Mouse (Mus musculus) right cerebral cortex, postnatal 10 days (tissue): ENCODE measurements around the gene Gm30191.
A peak's percentile ranks its signal among the peaks of the same experiment; 100 is the strongest.

Experiments used
- DNase-seq, 2 experiments: peaks; one replicate each; pipeline ENCODE4 v3.0.0; 2021; ENCODE audit warnings: low spot score in 2 of 2

Gm30191 gene

GRCm38 (mm10) chr4:134246719-134247258, at the start of gene Gm30191:
Gm30191 (plus strand) TSS chr4:134246935.
- DNase-seq = peak in 1 of 2 experiments; percentile 44

GRCm38 (mm10) chr4:134199371-134199770, 47.4 kb upstream of the Gm30191 start:
- no peak for DNase-seq

GRCm38 (mm10) chr4:134202904-134203303, 43.8 kb upstream of the Gm30191 start, which contains the start of gene Gm7534:
Gm7534 (minus strand) TSS chr4:134203004.
- no peak for DNase-seq

GRCm38 (mm10) chr4:134203340-134203896, 43.3 kb upstream of the Gm30191 start:
- no peak for DNase-seq

GRCm38 (mm10) chr4:134206488-134207053, 40.2 kb upstream of the Gm30191 start:
- DNase-seq = no peak

GRCm38 (mm10) chr4:134222793-134223600, 23.7 kb upstream of the Gm30191 start:
- DNase-seq = no peak

- no peak for DNase-seq
Observed at GRCm38 (mm10) chr4:134227194-134227593, 19.5 kb upstream of the Gm30191 start, which contains the start of gene Catsper4. Catsper4 (minus strand) TSS chr4:134227383.

- no peak for DNase-seq
Observed at GRCm38 (mm10) chr4:134230431-134230830, 16.3 kb upstream of the Gm30191 start.

GRCm38 (mm10) chr4:134234876-134235275, 11.9 kb upstream of the Gm30191 start:
- DNase-seq = no peak

- DNase-seq = no peak
Observed at GRCm38 (mm10) chr4:134237582-134238278, 9.0 kb upstream of the Gm30191 start.

- peak; percentile 56 to 65 for DNase-seq
Observed at GRCm38 (mm10) chr4:134238279-134238651, 8.5 kb upstream of the Gm30191 start, which contains the start of gene Cnksr1. Cnksr1 (minus strand) TSS chr4:134238399.

- no peak for DNase-seq
Observed at GRCm38 (mm10) chr4:134238686-134239085, 8.0 kb upstream of the Gm30191 start.

GRCm38 (mm10) chr4:134243516-134244250, 3.1 kb upstream of the Gm30191 start, which contains the start of gene E130218I03Rik:
E130218I03Rik (plus strand) TSS chr4:134243662.
- no peak for DNase-seq

- DNase-seq = peak; percentile 96 to 97
Observed at GRCm38 (mm10) chr4:134245148-134245843, 1.4 kb upstream of the Gm30191 start, which contains the start of gene Zfp593. Zfp593 (minus strand) TSS chr4:134245592.

GRCm38 (mm10) chr4:134246256-134246655, 479 bp upstream of the Gm30191 start:
- DNase-seq = no peak

GRCm38 (mm10) chr4:134249651-134250050, 2.9 kb downstream of the Gm30191 start:
- peak; percentile 75 to 82 for DNase-seq

- no peak for DNase-seq
Observed at GRCm38 (mm10) chr4:134250116-134250929, 3.6 kb downstream of the Gm30191 start.

GRCm38 (mm10) chr4:134250930-134251240, 4.2 kb downstream of the Gm30191 start:
- no peak for DNase-seq
